Mouse (Mus musculus) G1E (cell line): Measurements from ENCODE around the gene Mknk2.

Experiments used
- CTCF ChIP-seq: IDR thresholded peaks from 2 replicates; pipeline ENCODE4 v1.5.1; 2012; ENCODE audit warnings: low read depth, low read length, inconsistent platforms, mixed read lengths
- GATA1 ChIP-seq: IDR thresholded peaks from 2 replicates; pipeline ENCODE4 v1.6.1; 2012; ENCODE audit warnings: borderline replicate concordance, low read length, inconsistent platforms, mixed read lengths
- POLR2AphosphoS5 ChIP-seq: IDR thresholded peaks from 2 replicates; pipeline ENCODE4 v1.6.1; 2012; ENCODE audit warnings: low read depth, low read length, inconsistent platforms; ENCODE audit not compliant: insufficient replicate concordance
- TAL1 ChIP-seq: conservative IDR thresholded peaks from 2 replicates; pipeline ENCODE4 v1.6.1; 2012; ENCODE audit warnings: low read depth, low read length, inconsistent platforms, mixed read lengths

DNA sequence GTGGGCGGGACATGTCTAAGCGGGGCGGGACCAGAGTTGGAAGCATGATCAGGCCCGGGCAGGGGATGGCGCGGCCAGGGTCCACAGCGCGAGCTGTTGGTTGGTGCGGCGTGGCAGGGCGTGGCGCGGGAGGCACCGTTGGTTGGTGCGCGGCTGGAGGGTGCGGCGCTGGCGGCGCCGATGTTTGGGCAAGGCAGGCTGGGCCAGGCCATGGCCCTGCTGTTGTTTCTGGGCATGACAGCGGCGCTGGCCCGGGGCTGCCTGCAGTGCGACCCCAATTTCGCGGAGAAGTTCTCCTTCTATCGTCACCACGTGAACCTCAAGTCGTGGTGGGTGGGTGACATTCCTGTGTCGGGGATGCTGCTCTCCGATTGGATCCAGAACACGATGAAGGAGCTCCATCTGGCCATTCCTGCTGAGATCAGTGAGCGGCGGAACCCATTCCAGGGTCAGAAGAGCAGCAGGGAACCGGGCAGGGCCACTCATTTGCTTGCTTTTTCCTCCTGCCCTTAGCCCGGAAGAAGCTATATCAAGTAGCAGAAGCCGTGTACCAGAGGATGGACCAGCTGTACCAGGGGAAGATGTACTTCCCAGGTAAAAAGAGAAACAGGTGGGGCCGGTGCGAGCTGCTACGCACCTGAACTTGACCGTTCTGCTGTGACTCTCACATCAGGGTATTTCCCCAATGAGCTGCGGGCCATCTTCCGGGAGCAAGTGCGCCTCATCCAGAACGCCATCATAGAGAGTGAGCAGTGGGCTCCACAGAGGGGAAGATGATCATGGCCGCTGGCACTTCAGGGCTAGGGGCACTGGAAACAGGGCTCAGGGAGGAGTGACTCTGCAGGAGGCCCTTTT is 24.9 kb upstream of the Mknk2 start:
- no peak for TF ChIP-seq CTCF
- TF ChIP-seq GATA1: no peak
- no peak for TF ChIP-seq POLR2AphosphoS5
- no peak for TF ChIP-seq TAL1
